ENCODE assay signal across 22 mouse cellular contexts in the genomic region with DNA sequence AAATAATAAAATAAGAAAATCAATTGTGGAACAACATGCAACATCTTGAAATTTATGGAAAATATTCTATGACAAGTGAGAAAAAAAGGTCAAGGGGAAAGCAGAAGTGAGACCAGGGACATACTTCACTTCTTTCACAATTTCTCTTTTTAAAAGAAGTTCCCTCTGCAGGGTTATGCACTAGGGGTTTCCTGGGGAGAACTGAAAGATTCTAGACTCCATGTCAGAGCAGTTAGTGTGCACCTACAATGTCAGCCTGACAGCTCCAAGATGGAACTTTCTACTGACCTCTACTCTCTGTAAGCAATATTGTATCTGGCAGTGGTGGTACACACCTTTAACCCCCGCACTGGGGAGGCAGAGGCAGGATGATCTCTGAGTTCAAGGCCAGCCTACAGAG. TPM values are rescaled to one million over a fixed set of nuclear protein-coding genes. Genes with fewer than 3 reads are reported as not detected.
A peak's percentile ranks its signal among the peaks of the same experiment; 100 is the strongest.
DNase-seq lines count a peak whose midpoint lies in the region; ATAC-seq and TF ChIP-seq lines count a peak whose summit lies in the region.
"Had no signal": no experiment of that assay in that cellular context is flagged by ENCODE, and none has a peak within 500 bp of the region (broad histone marks: within the 10 kb centered on the region; RNA-seq: fewer than 3 reads in every experiment).

No protein-coding gene starts in this region.

- WGBS in heart, embryonic 12.5 days = 79% methylated on average over 1 of the region's 1 CpGs
- 77% methylated on average over 1 of the region's 1 CpGs for WGBS in spleen, adult 2 months
- WGBS in neural tube, embryonic 15.5 days = 97% methylated on average over 1 of the region's 1 CpGs

- H3K9ac ChIP-seq in heart, embryonic 12.5 days = no peak overlapping the region
- no peak overlapping the region for H3K9ac ChIP-seq in neural tube, embryonic 15.5 days (replicated peaks)
- H3K9ac ChIP-seq: embryonic facial prominence, embryonic 15.5 days; heart, embryonic 13.5 days; hindbrain, embryonic 12.5 days; kidney, embryonic 15.5 days; midbrain, embryonic 12.5 days; stomach, embryonic 15.5 days had no signal

- no peaks in the 10 kb centered on the region for H3K27me3 ChIP-seq in heart, embryonic 12.5 days (replicated peaks)
- no peaks in the 10 kb centered on the region for H3K27me3 ChIP-seq in spleen, adult 2 months (ENCODE audit: control insufficient read depth, insufficient read depth, low read length)
- H3K27me3 ChIP-seq in neural tube, embryonic 15.5 days (replicated peaks) = no peaks in the 10 kb centered on the region
- H3K27me3 ChIP-seq: embryonic facial prominence, embryonic 15.5 days; heart, embryonic 13.5 days; hindbrain, embryonic 12.5 days; kidney, embryonic 15.5 days; midbrain, embryonic 12.5 days; stomach, embryonic 15.5 days had no signal

- peak; percentile 73 for DNase-seq in heart, adult 11 months
- peak in 1 of 2 experiments; percentile 70 for DNase-seq in spleen, adult 2 months (ENCODE audit: low read depth in 1 of 2, low spot score in 2 of 2)
- DNase-seq in spleen, postnatal 4 days (ENCODE audit: low spot score in 2 of 2) = no peak
- no peak for DNase-seq in urinary bladder, postnatal 25 days (ENCODE audit: low spot score)
- DNase-seq: adrenal gland, adult 8-10 months; cerebellum, adult 8-10 months; heart, postnatal 14 days; kidney, postnatal 36 days; lung, adult 2 months; thymus, postnatal 25 days had no signal

- no peak for TF ChIP-seq POLR2A in spleen, adult 2 months (IDR thresholded peaks at IDR 0.05; ENCODE audit: low read depth, low read length)

- no peak overlapping the region for H3K4me2 ChIP-seq in heart, embryonic 12.5 days
- H3K4me2 ChIP-seq in neural tube, embryonic 15.5 days = no peak overlapping the region
- H3K4me2 ChIP-seq: embryonic facial prominence, embryonic 15.5 days; heart, embryonic 13.5 days; hindbrain, embryonic 12.5 days; kidney, embryonic 15.5 days; midbrain, embryonic 12.5 days; stomach, embryonic 15.5 days had no signal

- ATAC-seq in heart, embryonic 12.5 days (ENCODE audit: insufficient number of reproducible peaks, low FRiP score) = no peak
- ATAC-seq in granulocyte monocyte progenitor cell, adult 5-6 weeks (replicated peaks; ENCODE audit: poor library complexity, severe bottlenecking) = peak; percentile 91
- ATAC-seq in neutrophil, adult 5-6 weeks (ENCODE audit: extremely low read depth, insufficient number of reproducible peaks, low FRiP score, poor library complexity, severe bottlenecking) = peak; percentile 80
- ATAC-seq in neural tube, embryonic 15.5 days (ENCODE audit: low FRiP score) = no peak
- ATAC-seq: forebrain, embryonic 14.5 days; intestine, postnatal 0 days had no signal

- TF ChIP-seq CTCF in spleen, adult 2 months (IDR thresholded peaks at IDR 0.05; ENCODE audit: extremely low read depth, insufficient read depth, insufficient read length, insufficient replicate concordance) = no peak

- no peak overlapping the region for H3K27ac ChIP-seq in heart, embryonic 12.5 days (ENCODE audit: poor library complexity, severe bottlenecking)
- peak overlapping the region; percentile 86 for H3K27ac ChIP-seq in spleen, adult 2 months (ENCODE audit: insufficient read depth, low read length)
- H3K27ac ChIP-seq in neural tube, embryonic 15.5 days (replicated peaks) = no peak overlapping the region
- H3K27ac ChIP-seq: embryonic facial prominence, embryonic 15.5 days; heart, embryonic 13.5 days; hindbrain, embryonic 12.5 days; kidney, embryonic 15.5 days; midbrain, embryonic 12.5 days; stomach, embryonic 15.5 days had no signal

- peaks cover under 1% of the 10 kb centered on the region; the same call in 1 of the 2 replicates for H3K4me1 ChIP-seq in heart, embryonic 12.5 days (replicated peaks)
- H3K4me1 ChIP-seq in spleen, adult 2 months (ENCODE audit: control insufficient read depth, insufficient read depth, insufficient read length) = peaks cover 12% of the 10 kb centered on the region
- peaks cover 3% of the 10 kb centered on the region; the same call in 1 of the 2 replicates for H3K4me1 ChIP-seq in neural tube, embryonic 15.5 days
- H3K4me1 ChIP-seq: embryonic facial prominence, embryonic 15.5 days; hindbrain, embryonic 12.5 days; midbrain, embryonic 12.5 days had no signal

- H3K9me3 ChIP-seq in heart, embryonic 12.5 days (replicated peaks) = peaks cover 2% of the 10 kb centered on the region; the same call in 1 of the 2 replicates
- no peaks in the 10 kb centered on the region for H3K9me3 ChIP-seq in neural tube, embryonic 15.5 days (replicated peaks)
- H3K9me3 ChIP-seq: embryonic facial prominence, embryonic 15.5 days; heart, embryonic 13.5 days; midbrain, embryonic 12.5 days; stomach, embryonic 15.5 days had no signal

- H3K36me3 ChIP-seq in heart, embryonic 12.5 days = no peaks in the 10 kb centered on the region
- no peaks in the 10 kb centered on the region for H3K36me3 ChIP-seq in spleen, adult 2 months (ENCODE audit: control insufficient read depth, insufficient read depth, low read length)
- no peaks in the 10 kb centered on the region for H3K36me3 ChIP-seq in neural tube, embryonic 15.5 days
- H3K36me3 ChIP-seq: embryonic facial prominence, embryonic 15.5 days; heart, embryonic 13.5 days; hindbrain, embryonic 12.5 days; kidney, embryonic 15.5 days; midbrain, embryonic 12.5 days; stomach, embryonic 15.5 days had no signal

- H3K4me3 ChIP-seq in heart, embryonic 12.5 days = no peak overlapping the region
- no peak overlapping the region for H3K4me3 ChIP-seq in spleen, adult 2 months (ENCODE audit: extremely low read depth, insufficient read depth, insufficient read length)
- no peak overlapping the region for H3K4me3 ChIP-seq in neural tube, embryonic 15.5 days (replicated peaks)
- H3K4me3 ChIP-seq: embryonic facial prominence, embryonic 15.5 days; heart, embryonic 13.5 days; hindbrain, embryonic 12.5 days; kidney, embryonic 15.5 days; midbrain, embryonic 12.5 days; stomach, embryonic 15.5 days had no signal

RNA-seq across cellular contexts. Expression of a gene that starts 3.7 kb away (rescaled TPM):
- polyA plus RNA-seq in heart, embryonic 12.5 days (2016; fragmentation: Nextera tagmentation; extraction: Ambion mirVana) = 34.7 and 34.8 TPM in 2 replicates
- 10.3 and 11.5 TPM in 2 replicates for polyA plus RNA-seq in spleen, adult 2 months (2012; rRNA removed)
- total RNA-seq in granulocyte monocyte progenitor cell, adult 5-6 weeks (2014; fragmentation: Nextera tagmentation) = 54.1 and 69.9 TPM in 2 replicates
- 47.4 and 53.9 TPM in 2 replicates for total RNA-seq in granulocyte monocyte progenitor cell, adult 5-6 weeks (2017)
- total RNA-seq in neutrophil, adult 5-6 weeks (2017) = 31.3 and 49.2 TPM in 2 replicates
- 21.4 and 25.9 TPM in 2 replicates for polyA plus RNA-seq in neural tube, embryonic 15.5 days (2015; fragmentation: Nextera tagmentation; extraction: Ambion mirVana)

Comparison
In these comparisons a context has a peak if more than half of its experiments do, and no peak if none do; other contexts are left out.
1. ATAC-seq: peak in granulocyte monocyte progenitor cell, adult 5-6 weeks (single experiment) and neutrophil, adult 5-6 weeks (single experiment); none in heart, embryonic 12.5 days (single experiment) and neural tube, embryonic 15.5 days (single experiment).